Mouse (Mus musculus) adrenal gland, adult 18-20 months (tissue): Measurements from ENCODE around the gene Haus8. TPM values are rescaled to one million over a fixed set of nuclear protein-coding genes. Genes with fewer than 3 reads are reported as not detected.
"Not testable (repeated sequence)": the region's sequence is repeated elsewhere in the genome, so short reads cannot be mapped to it uniquely, and the experiment has no call there.

Experiments used
- DNase-seq, 2 experiments: peaks; one replicate each; pipeline ENCODE4 v3.0.0; 2021 to 2022; ENCODE audit warnings: low spot score in 2 of 2
- total RNA-seq, 2 experiments: library from RNA; stranded (reverse); gene quantifications; 1 replicate in 1 of 2; 2 replicates in 1 of 2; pipeline ENCODE4 v1.2.3; 2021

Haus8 gene
- total RNA-seq, 2 experiments from 2014 or later: 11.1 to 12.8 TPM

GRCm38 (mm10) chr8:71288441-71288949 lies 15.8 kb upstream of the Haus8 start:
- no peak for DNase-seq

DNA sequence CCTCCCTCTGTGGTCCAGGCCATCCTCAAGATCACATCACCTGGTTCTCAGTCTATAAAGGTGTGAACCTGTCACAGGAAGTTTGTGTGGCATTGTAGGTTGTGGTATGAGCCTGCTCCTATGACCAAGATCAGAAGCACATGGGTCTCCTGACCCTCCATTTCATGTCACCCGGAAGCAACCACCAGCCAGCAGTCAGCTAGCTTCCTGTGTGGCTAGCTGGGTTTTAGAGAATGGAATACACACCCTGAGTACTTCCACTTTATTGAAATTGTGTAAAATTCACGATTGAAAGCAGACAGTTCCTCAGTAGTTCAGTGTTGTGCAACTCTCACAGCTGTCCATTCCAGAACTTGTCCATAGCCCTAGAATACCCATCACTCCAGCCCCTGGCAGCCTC lies 13.5 kb upstream of the Haus8 start:
- not testable (repeated sequence) for DNase-seq

- no peak for DNase-seq
Measured at GRCm38 (mm10) chr8:71282621-71283020, 9.9 kb upstream of the Haus8 start.

- not testable (repeated sequence) for DNase-seq
Measured at GRCm38 (mm10) chr8:71281731-71282130, 9.0 kb upstream of the Haus8 start.

DNA sequence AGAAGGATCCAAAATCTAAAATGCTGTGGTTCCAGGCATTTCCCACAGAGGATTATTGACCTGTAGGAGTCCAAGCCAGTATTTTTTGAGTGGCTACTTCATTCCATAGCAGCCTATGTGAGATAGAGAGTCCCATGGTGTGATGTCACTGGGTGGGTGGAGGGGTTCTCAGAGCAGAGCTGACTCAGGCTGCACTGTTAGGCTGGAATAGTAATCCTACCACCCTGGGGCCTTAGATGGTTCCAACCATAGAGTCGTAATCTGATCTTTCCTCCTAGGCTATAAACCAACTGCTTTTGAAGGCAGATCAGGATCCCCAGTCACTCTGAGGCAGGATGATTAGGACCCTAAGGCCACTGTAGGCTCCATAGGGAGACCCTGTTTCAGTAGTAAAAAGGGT lies 6.7 kb upstream of the Haus8 start:
- not testable (repeated sequence) for DNase-seq

DNA sequence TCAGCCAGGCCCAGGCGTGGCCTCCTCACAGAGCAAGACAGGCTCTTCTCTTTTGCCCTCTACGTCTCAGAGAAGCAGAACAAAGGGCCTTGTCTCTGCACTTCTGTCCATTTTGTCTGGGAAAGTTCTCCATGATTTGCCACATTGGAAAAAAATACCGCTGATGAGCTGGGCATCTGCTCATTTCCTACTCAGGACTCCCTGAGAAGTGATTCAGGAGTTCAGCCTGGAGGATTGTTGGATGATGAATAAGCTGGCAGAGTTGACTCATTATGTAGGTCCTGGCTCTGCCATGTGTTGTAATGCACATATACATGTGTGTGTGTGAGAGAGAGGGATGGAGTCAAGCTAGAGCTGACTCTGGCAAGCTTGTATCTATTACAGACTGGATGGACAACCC lies 3.4 kb upstream of the Haus8 start:
- no peak for DNase-seq

DNA sequence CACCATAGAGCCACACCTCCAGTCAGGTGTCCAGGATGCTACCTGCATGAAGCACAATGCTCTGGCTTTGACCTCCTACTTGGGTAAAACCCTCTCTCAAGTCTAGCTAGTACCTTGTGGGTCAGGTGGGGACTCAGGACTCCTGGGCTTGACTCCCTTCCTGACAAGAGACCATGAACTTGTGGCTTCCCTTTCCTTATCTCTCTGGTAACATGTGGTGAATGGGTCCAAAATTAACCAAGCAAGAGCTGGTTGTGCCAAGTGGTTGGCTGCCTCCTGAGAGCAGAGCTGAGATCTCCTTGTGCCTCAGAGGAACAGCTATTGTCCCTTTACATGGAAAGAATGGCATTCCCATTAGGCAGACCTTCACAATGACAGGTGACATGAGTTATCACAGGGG lies 1.7 kb upstream of the Haus8 start:
- no peak for DNase-seq

DNA sequence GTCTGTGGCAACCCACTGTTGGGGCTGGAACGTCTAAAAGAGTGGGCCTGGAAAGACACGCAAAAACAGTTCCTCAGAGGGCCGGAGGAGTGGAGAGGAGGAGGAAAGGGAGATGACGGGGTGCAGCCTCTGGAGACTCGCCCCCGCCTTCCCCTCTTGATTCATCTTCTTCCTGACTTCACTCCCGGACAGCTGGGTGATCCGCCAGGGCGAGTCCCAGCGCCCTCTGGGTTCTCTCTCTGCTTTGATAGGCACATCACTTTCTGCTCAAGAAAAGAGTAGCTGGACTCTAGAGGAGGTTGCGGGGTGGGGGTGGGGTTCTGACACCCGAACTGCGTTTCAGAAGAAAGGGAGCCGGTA lies 397 bp upstream of the Haus8 start:
- peak; percentile 49 to 62 for DNase-seq

DNA sequence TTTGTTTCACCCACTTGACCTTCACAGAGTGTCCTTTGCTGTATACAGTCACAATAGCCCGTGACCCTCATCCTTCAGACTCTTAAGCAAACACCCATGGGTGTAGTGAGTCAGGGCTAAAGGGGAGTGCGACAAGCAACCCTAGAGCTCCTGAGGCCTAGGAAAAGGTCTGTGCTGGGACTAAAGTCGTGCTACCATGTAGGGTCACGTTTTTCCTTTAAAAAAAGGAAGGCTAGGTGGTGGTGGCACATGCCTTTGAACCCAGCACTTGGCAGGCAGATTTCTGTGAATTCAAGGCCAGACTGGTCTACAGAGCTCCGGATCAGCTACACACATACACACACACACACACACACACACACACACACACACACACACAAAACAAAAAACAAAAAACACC lies 1.1 kb downstream of the Haus8 start:
- DNase-seq: no peak

GRCm38 (mm10) chr8:71268286-71268685 lies 4.4 kb downstream of the Haus8 start:
- DNase-seq: peak in 1 of 2 experiments; percentile 9

DNA sequence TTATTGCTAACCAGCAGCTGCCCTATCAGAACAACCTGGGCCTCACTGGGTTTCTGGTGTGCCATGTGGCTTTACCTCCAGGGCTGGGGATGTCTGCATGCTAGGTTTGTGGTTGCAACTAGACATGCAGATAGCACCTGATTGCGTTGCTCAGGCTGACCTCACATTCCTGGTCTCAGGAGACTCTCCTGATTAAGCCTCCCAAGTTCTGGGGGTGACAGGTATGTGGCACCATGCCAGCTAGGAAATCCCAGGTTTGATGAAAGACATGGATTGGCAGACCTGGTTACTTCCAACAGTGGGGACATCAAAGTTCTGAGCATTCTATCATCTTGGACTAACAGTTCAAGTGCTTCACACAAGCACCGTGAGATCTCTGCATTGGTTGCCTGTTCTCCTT lies 5.0 kb downstream of the Haus8 start:
- no peak for DNase-seq

DNA sequence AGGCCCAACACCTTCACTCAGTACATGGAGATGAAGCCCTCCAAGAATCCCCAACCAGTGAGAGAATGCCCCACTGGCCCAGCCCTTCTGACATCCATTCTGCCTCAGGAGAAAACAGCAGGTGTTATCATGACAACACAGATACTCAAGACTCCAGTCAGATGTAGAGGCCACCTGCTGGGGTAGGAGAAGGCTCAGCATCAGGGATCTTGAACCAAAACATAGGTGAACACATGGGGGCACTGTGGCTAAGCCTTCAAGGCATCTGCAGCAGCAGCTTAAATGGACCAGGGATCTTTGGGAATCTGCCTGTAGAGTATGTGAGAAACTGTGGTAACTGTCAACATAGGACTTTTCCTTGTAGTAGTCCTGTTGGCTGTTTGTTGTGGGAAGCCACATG lies 11.5 kb downstream of the Haus8 start:
- DNase-seq: no peak

- no peak for DNase-seq
Measured at GRCm38 (mm10) chr8:71256545-71257232, 16.0 kb downstream of the Haus8 start.

GRCm38 (mm10) chr8:71248203-71248602 lies 24.5 kb downstream of the Haus8 start:
- no peak for DNase-seq

GRCm38 (mm10) chr8:71242757-71243156 lies 30.0 kb downstream of the Haus8 start:
- DNase-seq: no peak

DNA sequence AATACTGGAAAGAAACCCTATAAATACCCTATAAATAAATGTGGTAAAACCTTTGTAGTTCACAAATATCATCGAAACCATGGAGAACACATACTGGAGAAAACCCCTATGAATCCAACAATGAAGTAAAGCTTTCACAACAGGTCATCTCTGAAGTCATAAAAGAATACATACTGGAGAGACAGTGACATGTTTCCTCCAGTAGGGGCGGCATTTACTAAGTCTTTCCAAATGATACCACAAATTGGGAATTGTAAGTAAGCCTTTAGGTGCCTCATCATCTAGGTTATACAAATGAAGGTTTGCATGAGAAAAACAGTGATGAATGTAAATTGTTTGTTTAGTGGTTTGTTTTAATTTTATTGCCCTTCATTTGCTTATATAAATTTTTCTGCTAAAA lies 48.2 kb downstream of the Haus8 start:
- no peak for DNase-seq

- DNase-seq: not testable (repeated sequence)
Measured at GRCm38 (mm10) chr8:71214266-71214665, 58.5 kb downstream of the Haus8 start.

- DNase-seq: peak in 1 of 2 experiments; percentile 31
Measured at GRCm38 (mm10) chr8:71205541-71205967, 67.2 kb downstream of the Haus8 start.

Other genes with a start within 250 kb of the Haus8 start
- 10 to 100 TPM; 32.3 to 33.9 TPM for gene Myo9b, start 220 bp downstream of the Haus8 start, total RNA-seq
- 100 to 1,000 TPM; 203 to 204 TPM for gene Use1, start 93.9 kb upstream of the Haus8 start, total RNA-seq
- gene Ocel1, start 98.4 kb upstream of the Haus8 start, total RNA-seq: 10 to 100 TPM; 14.4 to 18.6 TPM
- gene Nr2f6, start 109.0 kb upstream of the Haus8 start, total RNA-seq: 10 to 100 TPM; 63.9 to 76.0 TPM
- 10 to 100 TPM; 14.0 to 16.5 TPM for gene Ushbp1, start 122.9 kb upstream of the Haus8 start, total RNA-seq
- 100 to 1,000 TPM in 1 of 2 experiments, 10 to 100 TPM in 1; 97.9 to 107 TPM for gene Babam1, start 123.9 kb upstream of the Haus8 start, total RNA-seq
- gene Ankle1, start 133.1 kb upstream of the Haus8 start, total RNA-seq: under 1 TPM; 0.33 to 0.48 TPM
- 10 to 100 TPM; 43.5 to 72.2 TPM for gene Abhd8, start 190.7 kb upstream of the Haus8 start, total RNA-seq
- 100 to 1,000 TPM; 103 to 130 TPM for gene Mrpl34, start 192.0 kb upstream of the Haus8 start, total RNA-seq
- gene Dda1, start 196.3 kb upstream of the Haus8 start, total RNA-seq: 10 to 100 TPM; 63.8 to 67.8 TPM
- gene Ano8, start 213.0 kb upstream of the Haus8 start, total RNA-seq: 10 to 100 TPM; 13.6 to 13.9 TPM
- gene Gtpbp3, start 215.2 kb upstream of the Haus8 start, total RNA-seq: 10 to 100 TPM; 19.0 to 22.8 TPM
- 100 to 1,000 TPM; 139 to 206 TPM for gene Plvap, start 238.8 kb upstream of the Haus8 start, total RNA-seq